Mouse (Mus musculus) spleen, postnatal 10 days (tissue): ENCODE data around the gene Camsap3.

Experiments used
- DNase-seq, 2 experiments: peaks; one replicate each; pipeline ENCODE4 v3.0.0; 2021 to 2022; ENCODE audit warnings: low spot score in 2 of 2

Camsap3 gene

GRCm38 (mm10) chr8:3656725-3657381 is 69.8 kb downstream of the Camsap3 start:
- DNase-seq = no peak
